Mouse (Mus musculus) embryonic facial prominence, embryonic 11.5 days (tissue): ENCODE data around the gene Olfr112. TPM values are rescaled to one million over a fixed set of nuclear protein-coding genes. Genes with fewer than 3 reads are reported as not detected.
"Not testable (repeated sequence)": the region's sequence is repeated elsewhere in the genome, so short reads cannot be mapped to it uniquely, and the experiment has no call there.

ENCODE experiments used
- ATAC-seq: fragments of 200-750 bp; cut with Nextera tagmentation; replicated peaks from 2 replicates; pipeline ENCODE4 v1.8.0; 2017; ENCODE audit warnings: low read depth; ENCODE audit not compliant: insufficient number of reproducible peaks, low FRiP score, low TSS enrichment
- DNase-seq: peaks from one replicate; pipeline ENCODE4 v3.0.0-alpha.2; 2015; ENCODE audit warnings: low spot score
- H3K27ac ChIP-seq: fragments of 300-500 bp; sonication (generic); replicated peaks from 2 replicates; pipeline ENCODE4 v1.5.1; 2014; ENCODE audit warnings: mild to moderate bottlenecking, low read depth, low read length, control low read depth
- H3K27me3 ChIP-seq: fragments of 300-500 bp; sonication (generic); 2 replicates; pipeline ENCODE4 v1.6.1; 2014; ENCODE audit warnings: mild to moderate bottlenecking, low read length, moderate library complexity, mixed read lengths; ENCODE audit not compliant: control insufficient read depth, insufficient read depth
- H3K36me3 ChIP-seq: fragments of 300-500 bp; sonication (generic); replicated peaks from 2 replicates; pipeline ENCODE4 v1.6.1; 2014; ENCODE audit warnings: low read depth, mild to moderate bottlenecking, low read length, moderate library complexity, mixed read lengths; ENCODE audit not compliant: control insufficient read depth, insufficient read depth
- H3K4me1 ChIP-seq: fragments of 300-500 bp; sonication (generic); 2 replicates; pipeline ENCODE4 v1.6.1; 2014; ENCODE audit warnings: low read length, mixed read lengths; ENCODE audit not compliant: control insufficient read depth, insufficient read depth
- H3K4me2 ChIP-seq: fragments of 300-500 bp; sonication (generic); 2 replicates; pipeline ENCODE4 v1.6.1; 2014; ENCODE audit warnings: low read depth, mild to moderate bottlenecking, control low read depth, low read length, moderate library complexity
- H3K4me3 ChIP-seq: fragments of 300-500 bp; sonication (generic); 2 replicates; pipeline ENCODE4 v1.5.1; 2014; ENCODE audit warnings: low read depth, low read length, control low read depth
- H3K9ac ChIP-seq: fragments of 300-500 bp; sonication (generic); replicated peaks from 2 replicates; pipeline ENCODE4 v1.6.1; 2014; ENCODE audit warnings: mild to moderate bottlenecking, control low read depth, low read length
- H3K9me3 ChIP-seq: fragments of 300-500 bp; sonication (generic); replicated peaks from 2 replicates; pipeline ENCODE4 v1.6.1; 2016; ENCODE audit warnings: mild to moderate bottlenecking, low read length, inconsistent platforms, mixed read lengths; ENCODE audit not compliant: control insufficient read depth
- WGBS: fragments of 180-500 bp; shearing (Covaris S2); extraction: QIAGEN DNeasy Blood & Tissue Kit; methylation state at CpG from one replicate; pipeline ENCODE4 v1.1.7; 2014; 5-methylcytosine and 5-hydroxymethylcytosine counted together
- polyA plus RNA-seq: library from polyadenylated mRNA; unstranded; fragments of >200 nt; fragmentation: Nextera tagmentation; extraction: Ambion mirVana; gene quantifications from 2 replicates; pipeline ENCODE4 v1.2.1, GENCODE M21; 2014

Gene Olfr112
- polyA plus RNA-seq, 1 experiment from 2014 or later, result not detected

DNA sequence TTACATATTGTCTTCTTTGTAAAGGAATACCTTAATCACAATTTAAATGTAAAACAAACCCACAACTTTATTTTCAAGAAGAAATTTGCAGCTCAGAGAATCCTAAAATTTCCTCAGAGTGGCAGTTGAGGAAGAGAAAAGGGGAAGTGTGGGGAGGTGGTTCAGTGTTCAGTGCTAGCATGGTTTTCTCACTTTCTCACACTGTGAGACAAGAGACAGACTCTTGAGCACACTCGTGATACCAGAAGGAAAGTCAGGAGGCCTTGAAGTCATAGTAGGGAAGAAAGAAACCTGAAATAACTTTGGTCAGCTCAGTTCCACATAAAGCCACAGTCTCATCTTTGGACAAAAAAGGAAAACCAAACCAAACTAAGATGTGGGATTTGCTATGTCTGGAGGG is 43.8 kb downstream of the Olfr112 start:
- not testable (repeated sequence) for H3K4me1 ChIP-seq, H3K9ac ChIP-seq, H3K4me2 ChIP-seq, ATAC-seq, H3K27ac ChIP-seq, DNase-seq, H3K4me3 ChIP-seq, H3K9me3 ChIP-seq, H3K27me3 ChIP-seq, H3K36me3 ChIP-seq
- 75% methylated on average over 1 of the region's 1 CpGs for WGBS

DNA sequence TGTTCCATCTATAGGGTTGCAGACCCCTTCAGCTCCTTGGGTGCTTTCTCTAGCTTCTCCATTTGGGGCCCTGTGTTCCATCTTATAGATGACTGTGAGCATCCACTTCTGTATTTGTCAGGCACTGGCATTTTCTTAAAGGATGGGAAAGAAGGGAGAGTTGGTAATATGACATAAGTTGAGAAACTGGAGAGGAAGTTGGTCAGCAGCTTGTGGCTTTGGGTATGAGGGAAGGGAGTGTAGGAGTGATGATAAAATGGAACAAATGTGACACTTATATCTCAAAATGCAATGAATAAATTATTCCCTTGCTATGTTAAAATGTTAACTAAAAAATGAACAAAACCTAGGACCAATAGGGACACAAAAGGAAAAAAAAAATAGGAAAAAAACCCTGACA is 44.6 kb downstream of the Olfr112 start:
- not testable (repeated sequence) for H3K4me2 ChIP-seq, H3K27me3 ChIP-seq, H3K4me1 ChIP-seq, H3K27ac ChIP-seq, H3K4me3 ChIP-seq, DNase-seq, H3K36me3 ChIP-seq, H3K9me3 ChIP-seq, ATAC-seq, H3K9ac ChIP-seq

Other genes with a start within 250 kb of the Olfr112 start
- not detected in 2 replicates for gene Olfr103, start 229.8 kb downstream of the Olfr112 start, polyA plus RNA-seq
- gene Olfr104-ps, start 209.9 kb downstream of the Olfr112 start, polyA plus RNA-seq, result not detected in 2 replicates
- not detected in 2 replicates for gene Olfr105-ps, start 190.4 kb downstream of the Olfr112 start, polyA plus RNA-seq
- gene Olfr106-ps, start 179.1 kb downstream of the Olfr112 start, polyA plus RNA-seq, result not detected in 2 replicates
- gene Olfr107, start 170.2 kb downstream of the Olfr112 start, polyA plus RNA-seq, result not detected in 2 replicates
- gene Olfr108, start 124.0 kb downstream of the Olfr112 start, polyA plus RNA-seq, result not detected in 2 replicates
- gene Olfr109, start 110.5 kb downstream of the Olfr112 start, polyA plus RNA-seq, result not detected in 2 replicates
- gene H2-M2, start 85.9 kb downstream of the Olfr112 start, polyA plus RNA-seq, result not detected in 2 replicates
- not detected in 2 replicates for gene Olfr110, start 77.0 kb downstream of the Olfr112 start, polyA plus RNA-seq
- not detected in 2 replicates for gene Olfr111, start 61.4 kb downstream of the Olfr112 start, polyA plus RNA-seq
- not detected in 2 replicates for gene Olfr113, start 8.2 kb upstream of the Olfr112 start, polyA plus RNA-seq
- gene Olfr114, start 23.3 kb upstream of the Olfr112 start, polyA plus RNA-seq, result not detected in 2 replicates
- not detected in 2 replicates for gene Olfr115, start 57.7 kb upstream of the Olfr112 start, polyA plus RNA-seq
- gene Olfr116, start 57.7 kb upstream of the Olfr112 start, polyA plus RNA-seq, result not detected in 2 replicates
- not detected in 2 replicates for gene Olfr117, start 94.3 kb upstream of the Olfr112 start, polyA plus RNA-seq
- gene Olfr118, start 97.5 kb upstream of the Olfr112 start, polyA plus RNA-seq, result not detected in 2 replicates
- gene Olfr119, start 127.1 kb upstream of the Olfr112 start, polyA plus RNA-seq, result not detected in 2 replicates
- not detected in 2 replicates for gene Olfr120, start 152.4 kb upstream of the Olfr112 start, polyA plus RNA-seq
- not detected in 2 replicates for gene Olfr121, start 179.4 kb upstream of the Olfr112 start, polyA plus RNA-seq
- gene Olfr122, start 199.2 kb upstream of the Olfr112 start, polyA plus RNA-seq, result not detected in 2 replicates
- gene Olfr123, start 224.1 kb upstream of the Olfr112 start, polyA plus RNA-seq, result not detected in 2 replicates
- not detected in 2 replicates for gene Olfr124, start 230.4 kb upstream of the Olfr112 start, polyA plus RNA-seq